Mouse (Mus musculus) cerebellum, adult 11 months (tissue): Measurements from ENCODE around the gene Zfp609.
A peak's percentile ranks its signal among the peaks of the same experiment; 100 is the strongest.

Source experiments
- DNase-seq: peaks from one replicate; pipeline ENCODE4 v3.0.0; 2022

Zfp609 gene

GRCm38 (mm10) chr9:65759256-65759655, 68.1 kb downstream of the Zfp609 start:
- peak; percentile 20 for DNase-seq

DNA sequence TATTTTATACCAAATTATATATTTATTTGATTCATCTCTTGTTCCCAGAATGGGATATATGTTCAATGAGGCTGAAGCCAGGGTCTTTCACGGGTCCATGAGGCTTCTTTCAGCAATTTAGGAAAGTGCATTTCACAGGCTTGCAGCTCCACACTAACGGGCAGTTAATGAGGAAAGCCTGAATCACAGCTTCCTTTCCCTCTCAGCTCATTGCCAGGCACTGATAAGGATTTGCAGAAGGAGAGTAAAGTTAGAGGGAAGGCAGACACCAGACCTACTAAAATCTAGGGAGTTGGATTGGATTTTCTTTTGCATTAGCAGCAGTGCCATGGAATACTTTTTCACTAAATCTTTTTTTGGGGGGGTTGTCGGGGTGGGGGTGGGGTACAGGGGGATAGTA, 69.5 kb downstream of the Zfp609 start:
- no peak for DNase-seq

DNA sequence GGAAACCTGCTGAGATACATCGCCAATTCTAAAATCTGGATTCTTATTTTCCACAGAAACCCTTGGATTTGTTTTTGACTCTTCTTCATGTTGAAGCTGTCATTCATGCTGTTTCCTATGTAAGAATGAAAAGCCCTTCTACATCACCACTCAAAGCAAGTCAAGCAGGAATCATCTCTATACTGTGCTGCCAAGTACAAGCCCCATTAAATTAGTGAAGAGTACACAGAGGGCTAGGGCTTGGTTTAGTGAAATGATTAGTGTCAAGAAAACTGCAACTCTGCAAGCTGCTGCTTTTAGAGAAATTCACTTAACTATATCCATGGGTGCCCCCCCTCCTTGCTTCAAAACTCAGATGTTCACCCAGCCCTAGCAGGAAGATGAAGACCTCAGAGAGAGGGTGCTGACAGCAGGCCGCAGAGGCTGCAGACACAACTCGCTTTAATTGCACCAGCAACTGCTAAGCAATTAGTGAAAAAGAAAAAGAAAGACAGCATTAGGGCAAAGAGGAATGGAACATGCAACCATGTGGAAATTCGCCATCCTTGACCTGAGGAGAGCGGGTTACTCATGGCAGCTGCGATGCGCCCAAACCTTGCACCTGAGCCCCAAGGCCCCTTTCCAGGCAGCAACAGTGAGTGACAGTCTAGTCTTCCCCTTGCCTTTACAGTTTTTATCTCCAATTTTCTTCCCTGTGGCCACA, 71.5 kb downstream of the Zfp609 start:
- DNase-seq = no peak

DNA sequence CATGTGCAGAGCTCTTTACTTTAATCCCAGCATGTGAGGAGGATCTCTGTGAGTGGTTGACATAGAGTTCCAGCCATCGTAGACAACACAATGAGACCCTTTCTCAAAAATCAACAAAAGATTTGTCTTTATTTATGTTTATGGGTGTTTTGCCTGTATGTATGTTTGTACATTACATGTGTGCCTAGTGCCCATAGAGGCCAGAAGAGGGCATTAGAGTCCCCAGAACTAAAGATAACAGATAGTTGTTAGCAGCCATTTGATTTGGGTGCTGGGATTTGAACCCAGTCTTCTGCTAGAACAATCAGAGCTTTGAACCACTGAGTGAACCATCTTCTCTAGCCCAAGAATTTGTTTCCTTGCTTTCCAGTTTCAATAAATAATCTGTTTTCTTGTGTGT, 72.2 kb downstream of the Zfp609 start:
- no peak for DNase-seq

GRCm38 (mm10) chr9:65752632-65753031, 74.7 kb downstream of the Zfp609 start:
- DNase-seq = no peak

DNA sequence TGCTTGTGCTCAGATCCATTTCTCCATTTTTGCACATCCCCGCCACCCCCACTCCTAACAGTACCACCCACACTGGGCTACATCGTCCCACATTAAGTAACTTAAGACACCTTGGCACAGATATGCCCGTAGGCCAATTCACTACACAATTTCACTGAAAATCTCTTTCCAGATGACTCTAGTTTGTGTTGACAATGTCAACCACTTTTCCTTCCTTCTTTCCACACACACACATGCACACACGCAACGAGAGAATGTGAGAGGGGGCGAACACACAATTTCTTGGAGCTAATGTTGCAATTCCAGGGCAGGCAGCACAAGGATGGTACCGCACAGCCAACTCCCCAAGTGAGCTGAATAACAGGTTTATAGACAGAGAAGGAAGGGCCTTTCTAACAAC, 75.5 kb downstream of the Zfp609 start:
- no peak for DNase-seq

GRCm38 (mm10) chr9:65748102-65748501, 79.3 kb downstream of the Zfp609 start:
- no peak for DNase-seq

DNA sequence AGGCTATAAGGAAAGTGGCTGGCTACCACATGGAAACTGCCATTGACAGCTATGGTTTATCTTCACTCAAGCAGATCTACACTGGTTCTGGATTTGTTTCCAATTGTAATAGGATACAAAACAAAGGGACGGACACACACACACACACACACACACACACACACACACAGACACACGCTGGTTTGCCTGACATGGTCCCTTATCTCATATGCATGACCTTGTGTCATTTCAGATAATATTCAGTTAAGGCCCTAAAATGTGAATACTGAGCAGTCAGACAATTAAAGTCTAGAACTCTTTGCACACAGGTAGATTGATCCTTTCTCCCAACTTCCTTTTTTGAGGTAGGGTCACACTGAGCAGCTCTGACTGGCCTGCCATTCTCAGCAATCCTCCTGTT, 80.9 kb downstream of the Zfp609 start:
- DNase-seq = no peak

GRCm38 (mm10) chr9:65745456-65745855, 81.9 kb downstream of the Zfp609 start:
- no peak for DNase-seq

DNA sequence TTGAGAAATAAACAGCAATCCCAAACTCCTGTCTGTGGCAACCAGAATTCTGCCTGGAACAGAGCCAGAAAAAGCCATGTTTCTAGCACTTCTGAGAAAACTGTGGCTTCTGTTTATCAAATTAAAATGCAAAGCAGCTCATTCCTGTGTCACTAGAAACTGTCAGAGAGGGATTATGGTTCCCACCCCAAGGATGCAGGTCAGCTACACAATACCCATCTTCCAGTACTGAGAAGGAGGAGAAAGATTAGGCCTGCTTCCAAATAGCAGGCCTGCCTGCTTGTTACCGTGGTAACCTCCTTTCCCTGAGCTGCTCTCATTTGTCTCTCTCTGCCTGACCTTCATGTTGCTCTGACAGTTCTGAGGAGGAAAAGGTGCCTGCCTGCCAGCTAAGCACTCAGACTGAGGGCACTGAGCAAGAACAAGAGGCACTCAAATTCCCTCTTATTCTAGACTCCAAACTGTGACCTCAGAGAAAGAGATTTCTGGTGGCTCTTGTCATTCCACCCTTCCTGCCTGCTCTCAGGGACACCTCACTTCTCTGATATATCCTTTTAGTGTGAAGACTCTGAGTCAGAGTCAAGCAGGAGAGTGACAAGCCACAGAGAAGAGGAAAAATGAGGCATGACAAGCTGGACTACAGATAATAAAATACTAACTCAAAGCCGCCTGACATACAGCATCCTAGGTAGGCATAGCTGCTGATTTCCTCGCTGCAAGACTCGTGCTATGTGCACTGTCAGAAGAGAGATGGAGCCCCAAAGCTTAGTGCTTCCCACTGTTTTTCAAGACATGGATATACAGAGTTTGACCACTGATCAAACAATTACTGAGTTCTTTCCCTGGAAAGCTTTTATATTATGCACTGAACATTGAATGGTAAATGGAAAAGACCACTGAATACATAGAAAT, 82.9 kb downstream of the Zfp609 start:
- DNase-seq = peak; percentile 62

DNA sequence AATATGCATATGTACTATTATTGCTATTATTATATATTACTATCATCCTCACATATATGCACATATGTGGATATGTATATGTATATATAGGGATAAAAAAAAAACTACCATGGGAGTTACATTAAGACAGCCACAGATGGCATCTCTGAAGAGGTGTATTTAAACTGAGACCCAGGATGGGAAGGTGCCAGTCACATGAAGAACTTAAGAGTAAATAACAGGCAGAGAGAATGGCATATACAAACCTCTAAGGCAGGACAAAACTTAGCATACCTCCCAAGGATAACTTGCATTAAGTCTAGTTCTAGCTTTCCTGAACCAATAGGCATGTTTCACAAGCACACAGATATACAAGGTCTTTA, 83.6 kb downstream of the Zfp609 start:
- no peak for DNase-seq

GRCm38 (mm10) chr9:65743322-65743721, 84.0 kb downstream of the Zfp609 start:
- DNase-seq = no peak

GRCm38 (mm10) chr9:65742777-65743176, 84.6 kb downstream of the Zfp609 start:
- DNase-seq = no peak

GRCm38 (mm10) chr9:65741066-65741852, 86.1 kb downstream of the Zfp609 start:
- DNase-seq = no peak

GRCm38 (mm10) chr9:65734931-65735330, 92.4 kb downstream of the Zfp609 start:
- DNase-seq = no peak

DNA sequence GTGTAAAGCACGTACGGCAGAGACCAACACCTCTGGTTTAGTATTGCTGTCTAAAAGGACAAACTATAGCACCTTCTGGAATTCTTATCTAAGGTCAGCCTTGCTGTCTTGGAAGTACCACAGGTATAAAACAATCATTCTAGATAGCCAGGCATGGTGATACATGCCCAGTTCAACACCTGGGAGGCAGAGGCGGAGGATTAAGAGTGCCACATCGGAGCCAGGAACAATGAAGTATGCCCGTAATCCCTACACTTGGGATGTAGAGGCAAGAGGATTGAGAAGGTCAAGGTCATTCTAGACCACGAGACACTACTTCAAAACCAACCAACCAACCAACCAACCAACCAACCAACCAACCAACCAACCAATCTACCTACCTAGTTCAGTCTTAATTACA, 98.8 kb downstream of the Zfp609 start:
- DNase-seq = no peak

- no peak for DNase-seq
These were observed 99.9 kb downstream of the Zfp609 start for GRCm38 (mm10) chr9:65727491-65727890.

GRCm38 (mm10) chr9:65726431-65726830, 100.9 kb downstream of the Zfp609 start:
- no peak for DNase-seq

DNA sequence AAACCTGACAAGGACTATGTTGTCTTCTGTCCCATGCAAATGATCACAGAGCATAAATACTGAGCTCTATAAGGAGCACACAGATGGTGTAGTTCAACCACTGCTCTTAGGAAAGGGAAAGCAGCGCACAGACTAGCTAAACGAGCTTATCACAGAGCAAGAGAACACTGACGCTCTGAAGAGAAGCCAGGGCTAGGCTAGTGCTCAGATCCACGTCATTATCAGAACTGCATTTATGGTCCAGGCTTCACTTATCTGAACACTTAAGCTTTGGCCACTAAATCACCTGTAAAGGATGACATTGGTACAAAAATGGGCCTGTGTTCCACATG, 102.1 kb downstream of the Zfp609 start:
- no peak for DNase-seq

GRCm38 (mm10) chr9:65724471-65725290, 102.7 kb downstream of the Zfp609 start:
- peak; percentile 38 for DNase-seq

DNA sequence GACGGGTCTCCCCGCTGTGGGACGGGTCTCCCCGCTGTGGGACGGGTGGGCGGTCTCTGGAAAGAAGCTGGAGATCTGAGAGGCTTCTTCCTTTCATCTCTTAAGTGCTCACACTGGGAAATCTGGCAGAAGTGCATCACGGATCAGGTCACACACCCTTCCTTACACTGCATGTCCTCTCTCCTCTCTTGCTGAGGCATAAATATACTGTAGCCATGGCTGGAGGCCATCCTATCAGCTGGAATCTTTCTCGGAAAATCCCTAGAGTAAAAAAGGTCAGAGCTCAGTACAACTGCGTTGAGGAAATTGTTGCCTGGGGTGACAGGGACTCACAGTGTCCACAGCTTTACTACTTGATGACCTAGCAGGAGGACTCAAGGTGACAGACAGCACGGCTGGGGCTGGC, 106.2 kb downstream of the Zfp609 start:
- DNase-seq = no peak

DNA sequence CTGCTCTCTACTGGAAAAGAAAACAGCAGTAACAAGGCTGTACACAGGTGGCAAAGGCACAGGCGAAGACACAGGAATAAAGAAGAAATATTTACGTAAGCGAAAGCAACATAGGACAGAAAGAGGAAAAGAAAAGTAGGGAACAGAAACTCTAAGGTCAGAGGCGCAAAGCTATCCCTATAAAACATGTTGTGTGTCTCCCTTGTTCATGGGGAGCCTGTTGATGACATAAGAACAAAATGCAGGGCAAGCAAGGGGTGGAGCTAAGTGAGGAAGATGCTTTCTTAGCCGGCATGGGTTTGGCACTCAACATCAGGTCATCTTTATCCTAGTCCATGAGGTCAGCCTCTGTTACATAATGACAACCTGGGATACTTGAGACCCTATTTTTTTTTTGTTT, 109.2 kb downstream of the Zfp609 start:
- no peak for DNase-seq
